Mouse (Mus musculus): ENCODE measurements at regions not wholly inside any gene's neighbourhood (a gene's known extent, or its start where the extent isn't known, plus 50 kb on each side); places are given as distances from the start of the nearest gene placed in this dataset.

GRCm38 (mm10) chr15:96845221-96845620 lies 145.7 kb upstream of the Slc38a2 start:
- 76% methylated on average over 6 of the region's 6 CpGs for WGBS

GRCm38 (mm10) chr15:96844290-96844689 lies 144.8 kb upstream of the Slc38a2 start:
- Histone ChIP-seq H3K4me2 (replicated peaks; ENCODE audit: low read depth, low read length) (no peak overlapping the region), H3K4me3 (ENCODE audit: low read depth, low read length) (no peak overlapping the region), H3K4me1 (ENCODE audit: control insufficient read depth, insufficient read depth, low read length) (no peaks in the 10 kb centered on the region), H3K9ac (replicated peaks; ENCODE audit: low read depth, low read length) (no peak overlapping the region), H3K9me3 (ENCODE audit: control insufficient read depth, low read depth, low read length) (no peaks in the 10 kb centered on the region), H3K27me3 (ENCODE audit: control insufficient read depth, insufficient read depth, low read length) (no peaks in the 10 kb centered on the region), H3K36me3 (ENCODE audit: control insufficient read depth, insufficient read depth, low read length) (no peaks in the 10 kb centered on the region), H3K27ac (ENCODE audit: low read length) (no peak overlapping the region)
- WGBS = 59% methylated on average over 4 of the region's 4 CpGs
- ATAC-seq (ENCODE audit: insufficient number of reproducible peaks, insufficient read depth, low FRiP score, low read depth) = no peak

More at GRCm38 (mm10) chr15:96845221-96845620, 145.7 kb upstream of the Slc38a2 start:
- ATAC-seq (ENCODE audit: insufficient number of reproducible peaks, insufficient read depth, low FRiP score, low read depth) = no peak
- Histone ChIP-seq H3K4me1 (ENCODE audit: control insufficient read depth, insufficient read depth, low read length) (no peaks in the 10 kb centered on the region), H3K4me3 (ENCODE audit: low read depth, low read length) (no peak overlapping the region), H3K4me2 (replicated peaks; ENCODE audit: low read depth, low read length) (no peak overlapping the region), H3K27ac (ENCODE audit: low read length) (no peak overlapping the region), H3K9ac (replicated peaks; ENCODE audit: low read depth, low read length) (no peak overlapping the region), H3K27me3 (ENCODE audit: control insufficient read depth, insufficient read depth, low read length) (no peaks in the 10 kb centered on the region), H3K36me3 (ENCODE audit: control insufficient read depth, insufficient read depth, low read length) (no peaks in the 10 kb centered on the region), H3K9me3 (ENCODE audit: control insufficient read depth, low read depth, low read length) (no peaks in the 10 kb centered on the region)

GRCm38 (mm10) chr15:96843589-96843988 lies 144.1 kb upstream of the Slc38a2 start:
- Histone ChIP-seq H3K4me3 (ENCODE audit: low read depth, low read length) (no peak overlapping the region), H3K27me3 (ENCODE audit: control insufficient read depth, insufficient read depth, low read length) (no peaks in the 10 kb centered on the region), H3K4me1 (ENCODE audit: control insufficient read depth, insufficient read depth, low read length) (no peaks in the 10 kb centered on the region), H3K36me3 (ENCODE audit: control insufficient read depth, insufficient read depth, low read length) (no peaks in the 10 kb centered on the region), H3K9ac (replicated peaks; ENCODE audit: low read depth, low read length) (no peak overlapping the region), H3K9me3 (ENCODE audit: control insufficient read depth, low read depth, low read length) (no peaks in the 10 kb centered on the region), H3K27ac (ENCODE audit: low read length) (peak overlapping the region; percentile 50; the same call in 1 of the 2 replicates), H3K4me2 (replicated peaks; ENCODE audit: low read depth, low read length) (no peak overlapping the region)
- ATAC-seq (ENCODE audit: insufficient number of reproducible peaks, insufficient read depth, low FRiP score, low read depth) = no peak
- 61% methylated on average over 7 of the region's 7 CpGs for WGBS

DNA sequence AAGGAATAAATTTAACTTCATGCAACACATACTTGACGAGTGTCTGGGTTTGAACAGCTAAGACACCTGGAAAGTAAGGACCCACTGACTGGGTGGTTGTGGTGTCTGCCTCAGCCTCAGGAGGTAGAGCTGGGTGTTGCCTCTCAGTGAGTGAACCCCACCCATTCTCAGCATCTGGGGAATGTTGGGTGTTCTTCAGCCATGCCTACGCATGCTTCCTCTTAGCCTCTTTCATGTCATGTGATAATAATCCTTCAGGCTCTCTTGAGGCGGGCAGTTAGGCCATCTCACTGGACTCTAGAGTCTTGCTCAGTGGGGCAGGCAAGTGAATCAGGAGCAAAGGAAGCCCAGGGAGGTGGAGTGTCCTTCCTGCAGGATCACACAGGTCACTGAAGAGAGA lies 143.4 kb upstream of the Slc38a2 start:
- H3K27ac ChIP-seq (ENCODE audit: low read length) = no peak overlapping the region; the same call in 1 of the 2 replicates
- H3K9ac ChIP-seq (replicated peaks; ENCODE audit: low read depth, low read length) = no peak overlapping the region
- no peak overlapping the region for H3K4me2 ChIP-seq (replicated peaks; ENCODE audit: low read depth, low read length)
- H3K4me3 ChIP-seq (ENCODE audit: low read depth, low read length) = no peak overlapping the region
- 87% methylated on average over 3 of the region's 3 CpGs for WGBS
- no peaks in the 10 kb centered on the region for H3K4me1 ChIP-seq (ENCODE audit: control insufficient read depth, insufficient read depth, low read length)
- H3K27me3 ChIP-seq (ENCODE audit: control insufficient read depth, insufficient read depth, low read length) = no peaks in the 10 kb centered on the region
- ATAC-seq (ENCODE audit: insufficient number of reproducible peaks, insufficient read depth, low FRiP score, low read depth) = no peak
- H3K36me3 ChIP-seq (ENCODE audit: control insufficient read depth, insufficient read depth, low read length) = no peaks in the 10 kb centered on the region
- H3K9me3 ChIP-seq (ENCODE audit: control insufficient read depth, low read depth, low read length) = no peaks in the 10 kb centered on the region

DNA sequence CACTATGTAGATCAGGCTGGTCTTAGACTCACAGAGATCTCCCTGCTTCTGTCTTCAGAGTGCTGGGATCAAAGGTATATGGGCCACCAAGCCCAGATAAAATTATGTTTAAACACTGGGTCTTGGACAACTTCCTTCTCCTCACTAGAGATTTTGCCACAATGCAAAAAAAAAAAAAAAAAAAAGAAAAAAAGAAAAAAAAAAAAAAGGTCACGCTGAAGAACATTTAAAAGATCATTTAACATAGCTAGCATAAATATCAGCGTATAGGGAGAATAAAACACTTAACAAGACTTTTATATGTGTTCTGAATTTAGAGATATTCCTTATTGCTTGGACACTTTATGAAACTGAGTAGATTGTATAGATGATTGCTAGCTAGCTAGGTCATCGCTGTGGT lies 137.1 kb upstream of the Slc38a2 start:
- H3K4me3 ChIP-seq (ENCODE audit: low read depth, low read length) = no peak overlapping the region
- WGBS = 92% methylated on average over 3 of the region's 3 CpGs

GRCm38 (mm10) chr15:96834862-96835261 lies 135.3 kb upstream of the Slc38a2 start:
- no peak overlapping the region for H3K4me3 ChIP-seq (ENCODE audit: low read depth, low read length)
- H3K9me3 ChIP-seq (ENCODE audit: control insufficient read depth, low read depth, low read length) = no peaks in the 10 kb centered on the region
- H3K27ac ChIP-seq (ENCODE audit: low read length) = no peak overlapping the region
- no peaks in the 10 kb centered on the region for H3K4me1 ChIP-seq (ENCODE audit: control insufficient read depth, insufficient read depth, low read length)
- no peak for ATAC-seq (ENCODE audit: insufficient number of reproducible peaks, insufficient read depth, low FRiP score, low read depth)
- no peaks in the 10 kb centered on the region for H3K36me3 ChIP-seq (ENCODE audit: control insufficient read depth, insufficient read depth, low read length)
- H3K27me3 ChIP-seq (ENCODE audit: control insufficient read depth, insufficient read depth, low read length) = no peaks in the 10 kb centered on the region
- no peak overlapping the region for H3K4me2 ChIP-seq (replicated peaks; ENCODE audit: low read depth, low read length)
- H3K9ac ChIP-seq (replicated peaks; ENCODE audit: low read depth, low read length) = no peak overlapping the region
- WGBS = 70% methylated on average over 9 of the region's 9 CpGs

More for the DNA sequence above, 137.1 kb upstream of the Slc38a2 start:
- Histone ChIP-seq H3K27me3 (ENCODE audit: control insufficient read depth, insufficient read depth, low read length) (no peaks in the 10 kb centered on the region), H3K27ac (ENCODE audit: low read length) (no peak overlapping the region), H3K4me2 (replicated peaks; ENCODE audit: low read depth, low read length) (no peak overlapping the region), H3K9me3 (ENCODE audit: control insufficient read depth, low read depth, low read length) (no peaks in the 10 kb centered on the region), H3K9ac (replicated peaks; ENCODE audit: low read depth, low read length) (no peak overlapping the region), H3K4me1 (ENCODE audit: control insufficient read depth, insufficient read depth, low read length) (no peaks in the 10 kb centered on the region), H3K36me3 (ENCODE audit: control insufficient read depth, insufficient read depth, low read length) (no peaks in the 10 kb centered on the region)
- ATAC-seq (ENCODE audit: insufficient number of reproducible peaks, insufficient read depth, low FRiP score, low read depth) = no peak

GRCm38 (mm10) chr15:96834162-96834843 lies 134.8 kb upstream of the Slc38a2 start:
- H3K27ac ChIP-seq (ENCODE audit: low read length) = no peak overlapping the region
- no peak overlapping the region for H3K4me3 ChIP-seq (ENCODE audit: low read depth, low read length)
- no peak overlapping the region for H3K4me2 ChIP-seq (replicated peaks; ENCODE audit: low read depth, low read length)
- no peaks in the 10 kb centered on the region for H3K9me3 ChIP-seq (ENCODE audit: control insufficient read depth, low read depth, low read length)
- H3K27me3 ChIP-seq (ENCODE audit: control insufficient read depth, insufficient read depth, low read length) = no peaks in the 10 kb centered on the region
- no peak overlapping the region for H3K9ac ChIP-seq (replicated peaks; ENCODE audit: low read depth, low read length)
- WGBS = 80% methylated on average over 10 of the region's 10 CpGs
- H3K4me1 ChIP-seq (ENCODE audit: control insufficient read depth, insufficient read depth, low read length) = no peaks in the 10 kb centered on the region
- H3K36me3 ChIP-seq (ENCODE audit: control insufficient read depth, insufficient read depth, low read length) = no peaks in the 10 kb centered on the region
- no peak for ATAC-seq (ENCODE audit: insufficient number of reproducible peaks, insufficient read depth, low FRiP score, low read depth)

GRCm38 (mm10) chr15:96832389-96832788 lies 132.9 kb upstream of the Slc38a2 start:
- Histone ChIP-seq H3K27ac (ENCODE audit: low read length) (no peak overlapping the region), H3K9me3 (ENCODE audit: control insufficient read depth, low read depth, low read length) (no peaks in the 10 kb centered on the region), H3K9ac (replicated peaks; ENCODE audit: low read depth, low read length) (no peak overlapping the region), H3K4me3 (ENCODE audit: low read depth, low read length) (no peak overlapping the region), H3K4me2 (replicated peaks; ENCODE audit: low read depth, low read length) (no peak overlapping the region), H3K27me3 (ENCODE audit: control insufficient read depth, insufficient read depth, low read length) (no peaks in the 10 kb centered on the region), H3K36me3 (ENCODE audit: control insufficient read depth, insufficient read depth, low read length) (no peaks in the 10 kb centered on the region), H3K4me1 (ENCODE audit: control insufficient read depth, insufficient read depth, low read length) (no peaks in the 10 kb centered on the region)
- 74% methylated on average over 10 of the region's 10 CpGs for WGBS
- no peak for ATAC-seq (ENCODE audit: insufficient number of reproducible peaks, insufficient read depth, low FRiP score, low read depth)

DNA sequence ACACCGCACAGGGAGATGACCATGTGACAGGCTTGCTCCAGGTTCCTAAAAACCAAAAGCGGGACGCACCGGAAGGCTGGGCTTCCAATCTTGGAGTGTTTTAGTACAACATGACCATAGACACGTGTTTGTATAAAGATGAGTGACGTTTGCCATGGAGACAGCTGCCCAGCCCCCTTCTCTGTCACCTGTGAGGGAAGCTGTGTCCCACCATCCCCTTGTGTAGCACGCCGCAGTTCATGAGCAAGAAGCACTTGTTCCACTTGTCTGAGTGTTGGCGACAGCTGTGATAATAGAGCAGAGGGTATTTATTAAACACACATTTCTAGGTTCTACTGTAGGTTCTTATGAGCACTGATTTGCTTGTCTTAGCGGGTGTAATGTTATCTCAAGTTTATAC lies 131.7 kb upstream of the Slc38a2 start:
- Histone ChIP-seq H3K4me1 (ENCODE audit: control insufficient read depth, insufficient read depth, low read length) (no peaks in the 10 kb centered on the region), H3K4me2 (replicated peaks; ENCODE audit: low read depth, low read length) (no peak overlapping the region), H3K9ac (replicated peaks; ENCODE audit: low read depth, low read length) (no peak overlapping the region), H3K36me3 (ENCODE audit: control insufficient read depth, insufficient read depth, low read length) (no peaks in the 10 kb centered on the region), H3K9me3 (ENCODE audit: control insufficient read depth, low read depth, low read length) (no peaks in the 10 kb centered on the region), H3K4me3 (ENCODE audit: low read depth, low read length) (no peak overlapping the region), H3K27me3 (ENCODE audit: control insufficient read depth, insufficient read depth, low read length) (no peaks in the 10 kb centered on the region), H3K27ac (ENCODE audit: low read length) (no peak overlapping the region)
- WGBS = 88% methylated on average over 10 of the region's 10 CpGs
- ATAC-seq (ENCODE audit: insufficient number of reproducible peaks, insufficient read depth, low FRiP score, low read depth) = no peak

Data from stomach, embryonic 14.5 days (tissue).